Mouse (Mus musculus) forebrain, embryonic 12.5 days (tissue): Measurements from ENCODE around the gene Zdhhc6. TPM values are rescaled to one million over a fixed set of nuclear protein-coding genes. Genes with fewer than 3 reads are reported as not detected.
A peak's percentile ranks its signal among the peaks of the same experiment; 100 is the strongest.

Source experiments
- ATAC-seq: fragments of 200-750 bp; cut with Nextera tagmentation; 2 replicates; pipeline ENCODE4 v1.8.0; 2017; ENCODE audit warnings: moderate TSS enrichment; ENCODE audit not compliant: low FRiP score
- H3K27ac ChIP-seq: fragments of 300-500 bp; sonication (generic); 2 replicates; pipeline ENCODE4 v1.5.1; 2016; ENCODE audit warnings: mild to moderate bottlenecking
- H3K27me3 ChIP-seq: fragments of 300-500 bp; sonication (generic); 2 replicates; pipeline ENCODE4 v1.6.1; 2016; ENCODE audit warnings: mild to moderate bottlenecking
- H3K36me3 ChIP-seq: fragments of 300-500 bp; sonication (generic); replicated peaks from 2 replicates; pipeline ENCODE4 v1.6.1; 2016; ENCODE audit warnings: mild to moderate bottlenecking
- H3K4me1 ChIP-seq: fragments of 300-500 bp; sonication (generic); 2 replicates; pipeline ENCODE4 v1.6.1; 2016
- H3K4me2 ChIP-seq: fragments of 300-500 bp; sonication (generic); 2 replicates; pipeline ENCODE4 v1.6.1; 2016; ENCODE audit warnings: mild to moderate bottlenecking, moderate library complexity
- H3K4me3 ChIP-seq: fragments of 300-500 bp; sonication (generic); replicated peaks from 2 replicates; pipeline ENCODE4 v1.5.1; 2016; ENCODE audit warnings: mild to moderate bottlenecking
- H3K9ac ChIP-seq: fragments of 300-500 bp; sonication (generic); 2 replicates; pipeline ENCODE4 v1.6.1; 2016; ENCODE audit warnings: mild to moderate bottlenecking
- H3K9me3 ChIP-seq: fragments of 300-500 bp; sonication (generic); 2 replicates; pipeline ENCODE4 v1.6.1; 2016
- WGBS: fragments of 180-500 bp; shearing (Covaris S2); methylation state at CpG from one replicate; pipeline ENCODE4 v1.1.7; 2016; 5-methylcytosine and 5-hydroxymethylcytosine counted together
- polyA plus RNA-seq: library from polyadenylated mRNA; unstranded; fragments of >200 nt; fragmentation: Nextera tagmentation; extraction: Ambion mirVana; gene quantifications from 2 replicates; pipeline ENCODE4 v1.2.1, GENCODE M21; 2016

Zdhhc6 gene
- polyA plus RNA-seq, 1 experiment from 2014 or later: 97.7 TPM

GRCm38 (mm10) chr19:55253239-55253569 lies 62.6 kb downstream of the Zdhhc6 start:
- peak overlapping the region; percentile 48 for H3K4me3 ChIP-seq
- peaks cover 19% of the 10 kb centered on the region for H3K4me1 ChIP-seq
- no peak overlapping the region for H3K27ac ChIP-seq
- H3K27me3 ChIP-seq: 0 out of 2 replicates have a peak, but pooled peaks cover 3% of the 10 kb centered on the region
- 6% methylated on average over 9 of the region's 9 CpGs for WGBS
- no peaks in the 10 kb centered on the region for H3K9me3 ChIP-seq
- H3K9ac ChIP-seq: peak overlapping the region; percentile 62
- H3K36me3 ChIP-seq: no peaks in the 10 kb centered on the region
- ATAC-seq: peak; percentile 33
- peak overlapping the region; percentile 89 for H3K4me2 ChIP-seq

- 97% methylated on average over 9 of the region's 9 CpGs for WGBS
- Histone ChIP-seq H3K4me2 (no peak within 1 kb of the TSS), H3K4me1 (peaks cover 19% of the 10 kb centered on the region), H3K4me3 (no peak within 1 kb of the TSS), H3K36me3 (no peaks in the 10 kb centered on the region), H3K9ac (no peak within 1 kb of the TSS), H3K27ac (no peak within 1 kb of the TSS), H3K9me3 (no peaks in the 10 kb centered on the region), H3K27me3 (0 out of 2 replicates have a peak, but pooled peaks cover 3% of the 10 kb centered on the region)
- ATAC-seq: no peak
These were observed 64.3 kb downstream of the Zdhhc6 start, which contains the start of gene Acsl5 for GRCm38 (mm10) chr19:55251383-55252124. Gene Acsl5, plus strand, starts transcription at chr19:55251938.

GRCm38 (mm10) chr19:55250451-55250850 lies 65.4 kb downstream of the Zdhhc6 start:
- Histone ChIP-seq H3K36me3 (no peaks in the 10 kb centered on the region), H3K9ac (no peak overlapping the region), H3K4me2 (no peak overlapping the region), H3K4me3 (no peak overlapping the region), H3K27ac (no peak overlapping the region), H3K9me3 (no peaks in the 10 kb centered on the region), H3K27me3 (0 out of 2 replicates have a peak, but pooled peaks cover 3% of the 10 kb centered on the region), H3K4me1 (peaks cover 19% of the 10 kb centered on the region)
- WGBS: 87% methylated on average over 5 of the region's 5 CpGs
- no peak for ATAC-seq

- Histone ChIP-seq H3K36me3 (no peaks in the 10 kb centered on the region), H3K9me3 (no peaks in the 10 kb centered on the region), H3K4me3 (no peak overlapping the region), H3K9ac (no peak overlapping the region), H3K27me3 (0 out of 2 replicates have a peak, but pooled peaks cover 3% of the 10 kb centered on the region), H3K27ac (no peak overlapping the region), H3K4me1 (peaks cover 6% of the 10 kb centered on the region; the same call in 1 of the 2 replicates), H3K4me2 (no peak overlapping the region)
- no peak for ATAC-seq
- WGBS: 86% methylated on average over 9 of the region's 9 CpGs
These were observed 67.8 kb downstream of the Zdhhc6 start for GRCm38 (mm10) chr19:55247991-55248520.

GRCm38 (mm10) chr19:55247563-55247962 lies 68.3 kb downstream of the Zdhhc6 start:
- Histone ChIP-seq H3K4me3 (no peak overlapping the region), H3K4me1 (0 out of 2 replicates have a peak, but pooled peaks cover 4% of the 10 kb centered on the region), H3K36me3 (no peaks in the 10 kb centered on the region), H3K9ac (no peak overlapping the region), H3K4me2 (no peak overlapping the region), H3K27ac (no peak overlapping the region), H3K9me3 (no peaks in the 10 kb centered on the region), H3K27me3 (0 out of 2 replicates have a peak, but pooled peaks cover 3% of the 10 kb centered on the region)
- 83% methylated on average over 5 of the region's 5 CpGs for WGBS
- no peak for ATAC-seq

GRCm38 (mm10) chr19:55244791-55245231 lies 71.0 kb downstream of the Zdhhc6 start:
- Histone ChIP-seq H3K27ac (no peak overlapping the region), H3K27me3 (no peaks in the 10 kb centered on the region), H3K36me3 (no peaks in the 10 kb centered on the region), H3K9ac (no peak overlapping the region), H3K9me3 (no peaks in the 10 kb centered on the region), H3K4me1 (0 out of 2 replicates have a peak, but pooled peaks cover 4% of the 10 kb centered on the region), H3K4me2 (no peak overlapping the region), H3K4me3 (no peak overlapping the region)
- WGBS: 36% methylated on average over 7 of the region's 7 CpGs
- ATAC-seq: no peak

- Histone ChIP-seq H3K27me3 (no peaks in the 10 kb centered on the region), H3K4me3 (no peak within 1 kb of the TSS), H3K27ac (no peak within 1 kb of the TSS), H3K9me3 (no peaks in the 10 kb centered on the region), H3K4me2 (no peak within 1 kb of the TSS), H3K4me1 (0 out of 2 replicates have a peak, but pooled peaks cover 4% of the 10 kb centered on the region), H3K9ac (no peak within 1 kb of the TSS), H3K36me3 (no peaks in the 10 kb centered on the region)
- 70% methylated on average over 6 of the region's 6 CpGs for WGBS
- no peak for ATAC-seq
These were observed 74.6 kb downstream of the Zdhhc6 start, which contains the start of gene Gucy2g for GRCm38 (mm10) chr19:55241186-55241645. Gene Gucy2g, minus strand, starts transcription at chr19:55241236.

GRCm38 (mm10) chr19:55239766-55240426 lies 75.9 kb downstream of the Zdhhc6 start:
- no peak overlapping the region for H3K9ac ChIP-seq
- no peaks in the 10 kb centered on the region for H3K27me3 ChIP-seq
- 0 out of 2 replicates have a peak, but pooled peaks cover 3% of the 10 kb centered on the region for H3K4me1 ChIP-seq
- no peak overlapping the region for H3K4me2 ChIP-seq
- H3K27ac ChIP-seq: no peak overlapping the region
- no peaks in the 10 kb centered on the region for H3K9me3 ChIP-seq
- 87% methylated on average over 6 of the region's 6 CpGs for WGBS
- ATAC-seq: no peak
- H3K36me3 ChIP-seq: no peaks in the 10 kb centered on the region
- no peak overlapping the region for H3K4me3 ChIP-seq

- ATAC-seq: no peak
- H3K9me3 ChIP-seq: no peaks in the 10 kb centered on the region
- H3K4me1 ChIP-seq: no peaks in the 10 kb centered on the region
- H3K4me3 ChIP-seq: no peak overlapping the region
- H3K9ac ChIP-seq: no peak overlapping the region
- H3K27me3 ChIP-seq: no peaks in the 10 kb centered on the region
- H3K4me2 ChIP-seq: no peak overlapping the region
- no peaks in the 10 kb centered on the region for H3K36me3 ChIP-seq
- H3K27ac ChIP-seq: no peak overlapping the region
- 84% methylated on average over 5 of the region's 5 CpGs for WGBS
These were observed 79.3 kb downstream of the Zdhhc6 start for GRCm38 (mm10) chr19:55236564-55236963.

GRCm38 (mm10) chr19:55236026-55236425 lies 79.8 kb downstream of the Zdhhc6 start:
- Histone ChIP-seq H3K9me3 (no peaks in the 10 kb centered on the region), H3K4me2 (no peak overlapping the region), H3K4me3 (no peak overlapping the region), H3K9ac (no peak overlapping the region), H3K4me1 (no peaks in the 10 kb centered on the region), H3K27me3 (no peaks in the 10 kb centered on the region), H3K36me3 (no peaks in the 10 kb centered on the region), H3K27ac (no peak overlapping the region)
- WGBS: 51% methylated on average over 2 of the region's 2 CpGs
- ATAC-seq: no peak

- ATAC-seq: no peak
These were observed 83.7 kb downstream of the Zdhhc6 start for GRCm38 (mm10) chr19:55232136-55232535.

GRCm38 (mm10) chr19:55231081-55231480 lies 84.8 kb downstream of the Zdhhc6 start:
- H3K4me1 ChIP-seq: no peaks in the 10 kb centered on the region
- no peaks in the 10 kb centered on the region for H3K27me3 ChIP-seq
- no peak for ATAC-seq
- H3K27ac ChIP-seq: no peak overlapping the region
- no peaks in the 10 kb centered on the region for H3K36me3 ChIP-seq
- H3K9me3 ChIP-seq: no peaks in the 10 kb centered on the region
- 79% methylated on average over 10 of the region's 10 CpGs for WGBS
- H3K4me3 ChIP-seq: no peak overlapping the region
- H3K9ac ChIP-seq: no peak overlapping the region
- H3K4me2 ChIP-seq: no peak overlapping the region

More at GRCm38 (mm10) chr19:55232136-55232535, 83.7 kb downstream of the Zdhhc6 start:
- H3K9me3 ChIP-seq: no peaks in the 10 kb centered on the region
- H3K4me2 ChIP-seq: no peak overlapping the region
- no peaks in the 10 kb centered on the region for H3K27me3 ChIP-seq
- H3K27ac ChIP-seq: no peak overlapping the region
- no peak overlapping the region for H3K4me3 ChIP-seq
- 78% methylated on average over 8 of the region's 8 CpGs for WGBS
- H3K9ac ChIP-seq: no peak overlapping the region
- no peaks in the 10 kb centered on the region for H3K4me1 ChIP-seq
- no peaks in the 10 kb centered on the region for H3K36me3 ChIP-seq
